Mouse (Mus musculus) granulocyte monocyte progenitor cell, adult 5-6 weeks (primary cell): ENCODE results near the gene Dido1. TPM values are rescaled to one million over a fixed set of nuclear protein-coding genes. Genes with fewer than 3 reads are reported as not detected.
"Not testable (repeated sequence)": the region's sequence is repeated elsewhere in the genome, so short reads cannot be mapped to it uniquely, and the experiment has no call there.

Source experiments
- ATAC-seq: replicated peaks from 2 replicates; pipeline ENCODE4 v1.8.0; 2016; ENCODE audit warnings: mild to moderate bottlenecking, moderate TSS enrichment, inconsistent platforms; ENCODE audit not compliant: poor library complexity, severe bottlenecking
- total RNA-seq, 2 experiments: library from RNA; stranded (forward) in 1 of 2; stranded (reverse) in 1 of 2; fragments of 200-712, 200-1000 nt in 1 of 2; fragments of >200 nt in 1 of 2; fragmentation: Nextera tagmentation in 1 of 2; gene quantifications; 2 replicates each; pipeline ENCODE4 v1.2.3; 2014 to 2017

Gene Dido1
- total RNA-seq, 2 experiments from 2014 or later = 44.8 to 51.3 TPM

GRCm38 (mm10) chr2:180725414-180725778 is 15.6 kb upstream of the Dido1 start:
- ATAC-seq = no peak

GRCm38 (mm10) chr2:180724585-180725413 is 15.0 kb upstream of the Dido1 start, which contains the start of gene Slc17a9:
TSS of gene Slc17a9 (plus strand) at chr2:180725263.
- ATAC-seq = peak; percentile 86

GRCm38 (mm10) chr2:180723865-180724264 is 14.1 kb upstream of the Dido1 start:
- no peak for ATAC-seq

- ATAC-seq = not testable (repeated sequence)
These were observed 12.9 kb upstream of the Dido1 start for GRCm38 (mm10) chr2:180722748-180723147.

GRCm38 (mm10) chr2:180712037-180712689 is 2.4 kb upstream of the Dido1 start:
- no peak for ATAC-seq

GRCm38 (mm10) chr2:180711527-180711926 is 1.7 kb upstream of the Dido1 start:
- no peak for ATAC-seq

GRCm38 (mm10) chr2:180710276-180711155 is 717 bp upstream of the Dido1 start:
- peak; percentile 34 for ATAC-seq

- ATAC-seq = peak; percentile 5
These were observed 526 bp downstream of the Dido1 start for GRCm38 (mm10) chr2:180709023-180709922.

- ATAC-seq = no peak
These were observed 3.8 kb downstream of the Dido1 start for GRCm38 (mm10) chr2:180705975-180706374.

GRCm38 (mm10) chr2:180705066-180705465 is 4.7 kb downstream of the Dido1 start:
- peak; percentile 32 for ATAC-seq

GRCm38 (mm10) chr2:180704591-180704990 is 5.2 kb downstream of the Dido1 start:
- ATAC-seq = no peak

GRCm38 (mm10) chr2:180703645-180704359 is 6.0 kb downstream of the Dido1 start:
- 0 out of 2 replicates have a peak, but pooled peaks have one; percentile 11 for ATAC-seq

- ATAC-seq = no peak
These were observed 6.6 kb downstream of the Dido1 start for GRCm38 (mm10) chr2:180703175-180703574.

- ATAC-seq = peak; percentile 36
These were observed 7.1 kb downstream of the Dido1 start for GRCm38 (mm10) chr2:180702701-180703149.

- ATAC-seq = peak; percentile 63
These were observed 7.8 kb downstream of the Dido1 start for GRCm38 (mm10) chr2:180701767-180702621.

GRCm38 (mm10) chr2:180701053-180701766 is 8.6 kb downstream of the Dido1 start:
- peak; percentile 24 for ATAC-seq

- no peak for ATAC-seq
These were observed 9.3 kb downstream of the Dido1 start for GRCm38 (mm10) chr2:180700457-180700856.
